Comparison of ENCODE assay signal across 24 mouse cellular contexts in the genomic region with DNA sequence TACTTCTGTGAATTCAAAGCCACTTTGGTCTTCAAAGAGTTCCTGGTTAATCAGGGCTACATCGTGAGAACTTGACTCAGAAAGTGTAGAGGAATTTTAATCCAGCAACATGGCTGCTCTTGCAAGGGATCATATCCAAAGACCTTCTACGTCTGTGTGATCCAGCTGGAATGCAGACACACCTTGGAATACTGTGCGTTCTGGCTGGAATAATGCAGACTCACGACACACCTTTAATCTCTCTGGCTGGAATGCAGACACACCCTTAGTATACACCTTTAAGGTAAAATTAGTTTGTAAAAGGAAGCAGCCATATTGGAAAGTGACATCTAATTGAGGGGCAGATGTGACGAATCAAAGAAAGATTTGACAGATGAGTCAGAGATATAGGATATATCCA. TPM values are rescaled to one million over a fixed set of nuclear protein-coding genes. Genes with fewer than 3 reads are reported as not detected.
A peak's percentile ranks its signal among the peaks of the same experiment; 100 is the strongest.
DNase-seq lines count a peak whose midpoint lies in the region; ATAC-seq and TF ChIP-seq lines count a peak whose summit lies in the region.
"Had no signal": no experiment of that assay in that cellular context is flagged by ENCODE, and none has a peak within 500 bp of the region (broad histone marks: within the 10 kb centered on the region; RNA-seq: fewer than 3 reads in every experiment).

No protein-coding gene starts in this region.

- WGBS in midbrain, embryonic 11.5 days: 83% methylated on average over 5 of the region's 5 CpGs
- 88% methylated on average over 5 of the region's 5 CpGs for WGBS in midbrain, embryonic 15.5 days
- WGBS in intestine, postnatal 0 days: 46% methylated on average over 5 of the region's 5 CpGs

- H3K9me3 ChIP-seq in midbrain, embryonic 11.5 days (ENCODE audit: control insufficient read depth, low read length): no peaks in the 10 kb centered on the region
- H3K9me3 ChIP-seq in midbrain, embryonic 15.5 days: no peaks in the 10 kb centered on the region
- no peaks in the 10 kb centered on the region for H3K9me3 ChIP-seq in intestine, postnatal 0 days (ENCODE audit: control insufficient read depth)
- H3K9me3 ChIP-seq: embryonic facial prominence, embryonic 13.5 days; forebrain, embryonic 10.5 days; heart, embryonic 10.5 days; heart, embryonic 15.5 days; hindbrain, embryonic 10.5 days; hindbrain, embryonic 15.5 days had no signal

- TF ChIP-seq CTCF in intestine, postnatal 0 days (IDR thresholded peaks at IDR 0.05; ENCODE audit: low read depth): no peak

- peak; percentile 69 for DNase-seq in midbrain, embryonic 11.5 days (ENCODE audit: low spot score, missing footprints)
- DNase-seq in R1 (ENCODE audit: low read depth, low spot score): peak; percentile 98
- DNase-seq in layer of hippocampus, postnatal 36 days: no peak
- no peak for DNase-seq in gastrocnemius, postnatal 14 days
- DNase-seq: adrenal gland, postnatal 10 days; cerebellum, adult 11-12 months; cerebellum, adult 9-10 months; cerebellum, postnatal 25 days; gastrocnemius, adult 2 months; gastrocnemius, postnatal 36 days; heart, adult 18-20 months; kidney, adult 18-20 months had no signal

- no peak for ATAC-seq in midbrain, embryonic 11.5 days (ENCODE audit: low FRiP score)
- no peak for ATAC-seq in midbrain, embryonic 15.5 days (replicated peaks)
- ATAC-seq in intestine, postnatal 0 days: peak; percentile 66; the same call in 1 of the 2 replicates
- ATAC-seq in erythroblast, adult 5-6 weeks (replicated peaks; ENCODE audit: low FRiP score, poor library complexity, severe bottlenecking): no peak
- ATAC-seq: forebrain, embryonic 14.5 days; Patski had no signal

- H3K9ac ChIP-seq in midbrain, embryonic 11.5 days (ENCODE audit: low read length): no peak overlapping the region
- H3K9ac ChIP-seq in midbrain, embryonic 15.5 days: no peak overlapping the region
- H3K9ac ChIP-seq in intestine, postnatal 0 days (ENCODE audit: low read depth, low read length): no peak overlapping the region
- H3K9ac ChIP-seq: embryonic facial prominence, embryonic 13.5 days; heart, embryonic 15.5 days; hindbrain, embryonic 15.5 days had no signal

- H3K4me3 ChIP-seq in midbrain, embryonic 11.5 days (ENCODE audit: low read depth, low read length): no peak overlapping the region
- H3K4me3 ChIP-seq in midbrain, embryonic 15.5 days: no peak overlapping the region
- no peak overlapping the region for H3K4me3 ChIP-seq in intestine, postnatal 0 days (ENCODE audit: low read depth, low read length)
- H3K4me3 ChIP-seq: embryonic facial prominence, embryonic 13.5 days; erythroblast, embryonic 14.5 days; forebrain, embryonic 10.5 days; gastrocnemius, adult 2 months; heart, embryonic 10.5 days; heart, embryonic 15.5 days; hindbrain, embryonic 10.5 days; hindbrain, embryonic 15.5 days had no signal

- no peak overlapping the region for H3K4me2 ChIP-seq in midbrain, embryonic 11.5 days
- H3K4me2 ChIP-seq in midbrain, embryonic 15.5 days: no peak overlapping the region
- H3K4me2 ChIP-seq in intestine, postnatal 0 days (replicated peaks; ENCODE audit: low read depth): no peak overlapping the region
- H3K4me2 ChIP-seq: embryonic facial prominence, embryonic 13.5 days; heart, embryonic 15.5 days; hindbrain, embryonic 15.5 days had no signal

- H3K27ac ChIP-seq in midbrain, embryonic 11.5 days (ENCODE audit: low read depth, low read length): no peak overlapping the region
- H3K27ac ChIP-seq in midbrain, embryonic 15.5 days: no peak overlapping the region
- H3K27ac ChIP-seq in intestine, postnatal 0 days (ENCODE audit: low read depth, low read length): no peak overlapping the region
- H3K27ac ChIP-seq: embryonic facial prominence, embryonic 13.5 days; forebrain, embryonic 10.5 days; gastrocnemius, adult 2 months; heart, embryonic 10.5 days; heart, embryonic 15.5 days; hindbrain, embryonic 10.5 days; hindbrain, embryonic 15.5 days had no signal

- intact Hi-C loops in gastrocnemius, postnatal 14 days (cut with DNase I; ENCODE audit: low total_unique reads): no loop called here

- no peaks in the 10 kb centered on the region for H3K4me1 ChIP-seq in midbrain, embryonic 11.5 days (ENCODE audit: control insufficient read depth, insufficient read depth, low read length)
- no peaks in the 10 kb centered on the region for H3K4me1 ChIP-seq in midbrain, embryonic 15.5 days
- H3K4me1 ChIP-seq in intestine, postnatal 0 days (replicated peaks; ENCODE audit: control insufficient read depth, insufficient read depth, low read length): 0 out of 2 replicates have a peak, but pooled peaks cover 3% of the 10 kb centered on the region
- H3K4me1 ChIP-seq: heart, embryonic 10.5 days; heart, embryonic 15.5 days; hindbrain, embryonic 10.5 days; hindbrain, embryonic 15.5 days had no signal

- H3K27me3 ChIP-seq in midbrain, embryonic 11.5 days (ENCODE audit: control insufficient read depth, insufficient read depth, low read length): no peaks in the 10 kb centered on the region
- no peaks in the 10 kb centered on the region for H3K27me3 ChIP-seq in midbrain, embryonic 15.5 days (replicated peaks)
- no peaks in the 10 kb centered on the region for H3K27me3 ChIP-seq in intestine, postnatal 0 days (replicated peaks; ENCODE audit: control insufficient read depth, insufficient read depth, low read length)
- H3K27me3 ChIP-seq: embryonic facial prominence, embryonic 13.5 days; heart, embryonic 15.5 days; Patski had no signal

- H3K36me3 ChIP-seq in midbrain, embryonic 11.5 days (ENCODE audit: control insufficient read depth, insufficient read depth, low read length): no peaks in the 10 kb centered on the region
- H3K36me3 ChIP-seq in midbrain, embryonic 15.5 days (replicated peaks): no peaks in the 10 kb centered on the region
- no peaks in the 10 kb centered on the region for H3K36me3 ChIP-seq in intestine, postnatal 0 days (ENCODE audit: control insufficient read depth, insufficient read depth)
- H3K36me3 ChIP-seq: embryonic facial prominence, embryonic 13.5 days; forebrain, embryonic 10.5 days; heart, embryonic 10.5 days; heart, embryonic 15.5 days; hindbrain, embryonic 10.5 days; hindbrain, embryonic 15.5 days had no signal

RNA-seq across cellular contexts. Expression of gene Gpd2, which starts 6.0 kb away (rescaled TPM):
- 14.6 and 15.8 TPM in 2 replicates for polyA plus RNA-seq in midbrain, embryonic 11.5 days (2014; fragmentation: Nextera tagmentation; extraction: Ambion mirVana)
- 19.5 and 20.5 TPM in 2 replicates for polyA plus RNA-seq in midbrain, embryonic 15.5 days (2015; fragmentation: Nextera tagmentation; extraction: Ambion mirVana)
- 26.0 and 26.2 TPM in 2 replicates for polyA plus RNA-seq in intestine, postnatal 0 days (2015; fragmentation: Nextera tagmentation; extraction: Ambion mirVana)
- total RNA-seq in layer of hippocampus, postnatal 36 days (2021): 100 to 1,000 TPM; 129 to 140 TPM
- total RNA-seq in gastrocnemius, postnatal 14 days (2021): 100 to 1,000 TPM; 158 to 167 TPM
- 9.4 and 11.3 TPM in 2 replicates for total RNA-seq in erythroblast, adult 5-6 weeks (2015; ENCODE audit: low replicate concordance)
- 7.7 and 11.4 TPM in 2 replicates for total RNA-seq in erythroblast, adult 5-6 weeks (2017; ENCODE audit: low replicate concordance)

Comparison
In these comparisons a context has a peak if more than half of its experiments do, and no peak if none do; other contexts are left out.
1. DNase-seq: peak in midbrain, embryonic 11.5 days (single experiment) and R1 (single experiment); none in layer of hippocampus, postnatal 36 days (0 of 2) and gastrocnemius, postnatal 14 days (single experiment).
2. RNA of gene Gpd2, which starts 6.0 kb away (total RNA-seq): 158 to 167 TPM in gastrocnemius, postnatal 14 days and 129 to 140 TPM in layer of hippocampus, postnatal 36 days; 7.7 to 11.4 TPM in erythroblast, adult 5-6 weeks; every median in the first group is over 10 times any median in the second.